Mouse (Mus musculus): ENCODE results near the gene Taf11.
A peak's percentile ranks its signal among the peaks of the same experiment; 100 is the strongest.

The Taf11 gene

DNA sequence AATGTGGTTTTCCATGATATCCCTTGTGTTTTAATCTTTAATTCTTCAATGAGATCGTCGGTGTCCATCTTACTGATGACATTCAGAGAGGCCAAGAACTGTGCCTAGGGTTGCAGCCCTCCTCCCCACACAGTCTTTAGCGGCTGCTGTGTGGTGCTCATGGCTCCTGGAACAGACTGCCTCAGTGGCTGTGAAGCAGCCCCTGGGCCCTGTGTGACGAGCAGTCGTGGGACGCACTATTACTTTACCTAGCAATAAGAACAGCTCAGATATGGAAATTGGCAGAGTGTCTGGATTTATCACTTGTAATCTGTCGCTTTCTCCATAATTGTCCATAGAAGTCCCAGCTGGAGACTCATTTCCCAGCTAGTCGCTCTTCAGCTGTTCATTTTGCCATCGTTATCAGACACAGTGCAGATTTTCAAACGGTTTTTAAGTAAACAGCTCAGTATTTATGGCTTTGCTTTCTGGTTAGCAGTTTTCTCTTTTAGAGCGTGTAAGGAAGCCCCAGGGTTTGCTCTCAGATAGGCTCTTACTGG lies 12.6 kb upstream of the Taf11 start:
- no peak for DNase-seq (ENCODE audit: inconsistent age in 2 of 2, low spot score in 1 of 2)

DNA sequence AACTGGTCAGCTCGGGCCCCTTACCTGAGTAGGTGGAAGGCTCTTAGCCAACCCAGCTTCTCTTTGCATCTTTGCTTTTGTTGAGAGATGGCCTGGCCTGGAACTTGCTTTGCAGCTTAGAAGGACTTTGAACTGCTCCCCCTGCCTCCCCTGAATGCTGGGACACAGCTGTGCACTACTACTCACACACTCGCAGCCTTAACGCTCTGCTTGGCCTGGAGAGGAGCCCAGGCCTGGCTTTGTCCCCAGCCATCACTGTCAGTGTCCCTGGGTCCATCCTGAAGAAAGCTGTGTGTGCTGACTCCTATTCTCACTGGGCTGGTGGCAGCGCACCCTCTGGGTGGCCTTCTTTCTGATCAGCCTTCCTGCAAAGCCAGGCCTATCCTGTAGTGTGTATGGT lies 11.0 kb upstream of the Taf11 start:
- no peak for DNase-seq (ENCODE audit: inconsistent age in 2 of 2, low spot score in 1 of 2)

DNA sequence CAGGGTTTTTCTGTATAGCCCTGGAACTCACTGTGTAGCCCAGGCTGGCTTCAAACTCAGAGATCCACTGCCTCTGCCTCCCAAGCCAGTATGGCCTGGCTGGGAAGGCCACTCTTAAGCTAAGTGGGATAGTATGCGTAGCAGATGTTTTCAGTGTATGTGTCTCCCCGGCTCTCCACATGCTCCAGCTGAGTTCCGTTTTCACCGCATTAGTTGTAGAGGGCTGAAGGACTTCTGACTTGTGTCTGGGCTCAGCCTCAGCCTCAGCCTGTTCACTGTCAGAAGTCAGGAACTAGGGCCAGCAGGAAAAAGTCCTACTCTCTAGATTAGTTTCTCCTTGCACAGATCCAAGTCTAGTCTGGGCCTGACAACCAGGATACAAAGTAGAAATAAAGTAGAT lies 6.7 kb upstream of the Taf11 start:
- no peak for DNase-seq (ENCODE audit: inconsistent age in 2 of 2, low spot score in 1 of 2)

DNA sequence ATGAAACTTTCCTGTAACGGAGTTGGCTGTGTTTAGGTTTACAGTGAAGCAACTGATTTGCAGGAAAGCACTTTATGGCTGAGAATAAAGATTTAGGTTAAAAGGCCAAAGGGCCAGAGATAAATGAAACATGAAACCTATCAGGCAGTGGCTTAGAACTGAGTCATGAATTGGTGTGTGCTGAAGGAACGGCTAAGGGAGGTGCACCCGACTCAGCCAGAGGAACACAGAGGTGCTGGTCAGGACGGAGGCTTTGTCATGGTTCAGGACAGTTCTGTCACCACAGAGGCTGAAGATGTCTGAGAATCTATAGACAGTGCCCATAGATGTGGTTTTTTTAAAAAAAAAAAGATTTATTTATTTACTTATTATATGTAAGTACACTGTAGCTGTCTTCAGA lies 5.1 kb upstream of the Taf11 start:
- no peak for DNase-seq (ENCODE audit: inconsistent age in 2 of 2, low spot score in 1 of 2)

DNA sequence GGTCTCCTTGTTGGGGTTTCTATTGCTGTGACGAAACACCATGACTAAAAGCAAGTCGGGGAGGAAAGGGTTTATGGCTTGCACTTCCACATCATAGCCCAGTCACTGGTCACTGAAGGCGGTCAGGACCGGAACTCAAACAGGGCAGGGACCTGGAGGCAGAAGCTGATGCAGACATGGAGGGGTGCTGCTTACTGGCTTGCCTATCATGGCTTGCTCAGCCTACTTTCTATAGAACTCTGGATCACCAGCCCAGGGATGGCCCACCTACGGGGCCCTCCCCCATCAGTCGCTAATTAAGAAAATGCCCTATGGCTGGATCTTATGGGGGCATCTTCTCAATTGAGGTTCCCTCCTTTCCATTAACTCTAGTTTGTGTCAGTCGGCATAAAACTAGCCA lies 1.7 kb upstream of the Taf11 start:
- no peak for DNase-seq (ENCODE audit: inconsistent age in 2 of 2, low spot score in 1 of 2)

DNA sequence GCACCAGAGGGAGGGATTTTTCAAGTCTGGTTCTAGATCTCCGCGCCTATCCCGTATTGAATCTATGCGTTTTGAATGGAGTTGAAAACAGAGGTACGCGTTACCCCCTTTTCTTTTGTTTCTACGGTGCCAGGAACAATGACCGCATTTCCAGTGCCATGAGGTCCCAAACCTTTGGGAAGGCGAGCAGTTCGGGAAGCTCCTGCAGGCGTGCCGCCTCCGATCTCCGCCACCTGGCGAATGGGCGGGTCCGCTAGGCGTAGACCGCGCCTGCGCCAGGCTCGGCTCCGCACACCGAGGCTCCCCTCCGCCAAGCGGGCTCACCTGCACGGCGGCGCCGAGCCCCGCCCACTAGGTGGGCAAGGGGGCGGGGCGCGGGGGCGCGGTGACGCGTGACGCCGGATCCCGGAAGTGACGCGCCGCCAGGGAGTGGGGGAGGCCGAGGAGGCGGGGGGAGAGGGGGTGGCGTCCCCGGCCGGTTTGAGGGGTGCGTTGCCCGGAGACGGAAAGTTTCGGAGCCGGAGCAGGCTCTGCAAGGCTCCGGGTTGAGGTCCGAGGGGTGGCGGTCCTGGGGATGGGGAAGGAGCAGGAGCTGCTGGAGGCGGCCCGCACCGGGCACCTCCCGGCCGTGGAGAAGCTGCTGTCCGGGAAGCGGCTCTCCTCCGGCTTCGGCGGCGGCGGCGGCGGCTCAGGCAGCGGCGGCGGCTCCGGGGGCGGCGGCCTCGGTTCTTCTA lies 589 bp downstream of the Taf11 start, which contains the start of gene Anks1:
TSS of gene Anks1 (plus strand) at position 419 of the 734 bp plus-strand sequence.
- peak; percentile 90 to 96 for DNase-seq (ENCODE audit: inconsistent age in 2 of 2, low spot score in 1 of 2)

DNA sequence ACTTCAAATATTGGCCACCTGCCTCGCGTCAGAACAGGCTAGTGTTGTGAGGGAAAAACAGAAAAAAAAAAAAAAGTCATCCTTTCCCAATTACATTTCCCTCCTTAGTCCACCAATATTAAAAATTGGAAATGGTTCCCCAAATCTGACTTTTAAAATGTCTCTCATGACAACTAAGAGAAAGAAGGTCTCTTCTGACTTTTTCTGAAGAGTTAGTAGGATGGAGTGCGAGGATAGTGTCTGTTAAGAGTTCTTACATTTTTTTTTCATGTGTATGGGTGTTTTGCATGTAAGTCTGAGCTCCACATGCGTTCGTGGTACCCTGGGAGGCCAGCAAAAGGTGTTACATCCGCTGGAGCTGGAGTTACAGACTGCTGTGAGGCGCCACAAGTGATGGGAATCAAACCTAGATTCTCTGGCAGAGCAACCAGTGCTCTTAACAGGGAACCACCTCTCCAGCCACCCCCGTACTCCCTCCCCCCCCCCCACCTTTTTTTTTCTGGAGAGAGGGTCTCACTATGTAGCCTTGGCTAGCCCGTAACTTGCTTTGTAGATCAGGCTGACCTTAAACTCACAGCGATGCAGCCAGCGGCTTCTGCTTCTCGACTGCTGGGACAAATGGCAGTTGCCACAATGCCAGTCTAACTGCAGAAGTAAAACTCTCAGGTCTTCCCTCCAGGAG lies 1.3 kb downstream of the Taf11 start:
- DNase-seq (ENCODE audit: inconsistent age in 2 of 2, low spot score in 1 of 2), result peak in 1 of 2 experiments; percentile 64

DNA sequence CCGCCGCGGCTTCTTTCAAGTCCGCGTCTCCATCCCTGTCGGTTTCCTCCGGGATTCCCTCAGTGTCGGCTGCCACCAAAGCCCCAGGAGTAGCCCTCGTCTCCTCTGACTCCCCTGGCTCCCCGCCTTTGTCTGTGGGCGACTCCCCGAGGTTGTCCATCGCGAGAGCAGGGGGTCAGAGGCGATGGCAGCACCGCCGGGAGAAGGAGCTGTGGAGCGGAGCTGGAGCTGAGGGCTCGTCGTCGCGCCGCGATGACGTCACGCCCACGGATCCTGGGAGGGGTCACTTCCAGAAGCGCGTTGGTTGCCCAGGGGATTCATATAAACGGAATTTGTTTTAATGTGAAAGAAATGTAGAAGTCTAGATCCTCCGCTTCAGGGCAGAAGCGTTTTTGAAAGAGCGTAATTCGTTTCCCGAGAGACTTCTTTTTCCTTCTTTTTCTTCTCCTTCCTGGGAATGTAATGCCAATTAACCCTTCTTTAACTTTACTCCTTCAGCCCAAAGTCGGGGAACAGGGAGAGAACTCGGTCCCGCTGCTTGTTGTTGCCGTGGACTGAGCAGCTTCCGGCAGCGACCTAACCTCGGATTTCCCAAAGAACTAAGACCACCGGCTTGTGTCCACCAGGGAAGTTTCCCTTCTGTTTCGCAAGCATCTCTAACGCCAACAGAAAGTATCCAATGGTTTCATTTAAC lies 2.0 kb downstream of the Taf11 start:
- DNase-seq (ENCODE audit: inconsistent age in 2 of 2, low spot score in 1 of 2), result peak; percentile 95 to 99

DNA sequence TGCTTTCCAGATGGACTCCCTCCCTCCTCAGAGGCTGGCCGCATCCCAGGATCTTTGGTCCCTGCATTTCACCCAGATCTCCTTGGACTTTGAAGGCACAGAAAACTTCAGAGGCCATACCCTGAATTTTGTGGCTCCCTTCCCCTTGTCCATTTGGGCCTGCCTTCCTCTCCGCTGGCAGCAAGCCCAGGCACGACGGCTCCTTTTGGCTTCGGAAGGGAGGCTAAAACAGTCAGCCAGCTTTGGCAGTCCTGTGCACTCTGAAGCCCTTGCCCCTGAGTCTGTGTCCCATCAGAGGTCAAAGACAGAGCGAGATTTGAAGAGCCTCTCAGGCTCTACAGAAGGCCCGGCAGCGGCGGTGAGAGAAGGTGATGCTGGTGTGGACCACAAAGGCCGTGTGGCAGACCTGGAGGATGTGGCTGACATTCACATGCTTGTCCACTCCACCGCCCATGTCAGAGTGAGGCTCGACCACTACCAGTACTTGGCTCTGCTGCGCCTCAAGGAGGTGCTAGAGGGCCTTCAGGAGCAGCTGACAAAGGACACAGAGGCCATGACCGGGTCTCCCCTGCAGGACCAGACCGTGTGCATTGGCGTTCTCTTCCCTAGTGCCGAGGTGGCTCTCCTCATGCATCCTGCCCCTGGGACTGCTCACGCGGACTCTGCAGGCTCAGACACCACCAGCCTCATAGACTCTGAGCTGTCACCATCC lies 23.0 kb downstream of the Taf11 start:
- peak; percentile 34 to 70 for DNase-seq (ENCODE audit: inconsistent age in 2 of 2, low spot score in 1 of 2)

DNA sequence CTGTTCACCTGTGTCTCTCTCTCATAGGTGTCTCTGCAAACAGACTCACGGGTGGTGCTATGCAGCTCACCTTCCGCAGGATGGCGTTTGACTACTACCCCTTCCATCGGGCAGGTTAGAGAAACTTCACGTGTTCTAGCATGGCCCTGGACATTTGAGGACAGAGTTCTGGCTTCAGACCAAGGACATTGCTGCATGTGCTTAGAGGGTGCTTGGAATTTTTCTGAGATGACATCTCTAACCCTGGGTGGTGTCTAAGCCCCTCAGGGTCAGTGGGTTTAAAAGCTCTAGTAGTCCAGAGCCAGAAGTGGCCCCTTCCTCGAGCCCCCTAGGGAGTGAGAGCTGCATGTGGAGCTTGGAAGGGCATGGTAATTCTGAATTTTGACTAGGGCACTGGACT lies 25.6 kb downstream of the Taf11 start:
- DNase-seq (ENCODE audit: inconsistent age in 2 of 2, low spot score in 1 of 2), result peak in 1 of 2 experiments; percentile 72

DNA sequence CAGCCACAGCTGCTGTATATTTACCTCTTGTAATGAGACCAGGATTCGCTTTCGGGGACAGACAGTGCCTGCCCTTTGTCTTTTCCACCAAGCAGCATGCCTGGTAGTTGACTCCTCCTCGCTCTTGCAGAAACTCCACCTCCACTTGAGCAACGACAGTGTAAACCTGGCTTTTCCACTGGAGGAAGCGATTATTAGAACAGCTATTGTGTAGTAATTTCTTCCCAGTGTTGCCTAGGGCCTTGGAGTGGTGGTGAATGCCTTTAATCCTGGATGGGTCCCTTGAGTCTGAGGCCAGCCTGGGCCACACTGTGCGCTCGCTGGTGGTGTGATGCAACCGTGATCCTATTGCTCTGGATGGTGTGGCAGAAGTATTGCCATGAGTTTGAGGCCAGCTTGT lies 26.5 kb downstream of the Taf11 start:
- peak in 1 of 2 experiments; percentile 58 for DNase-seq (ENCODE audit: inconsistent age in 2 of 2, low spot score in 1 of 2)

DNA sequence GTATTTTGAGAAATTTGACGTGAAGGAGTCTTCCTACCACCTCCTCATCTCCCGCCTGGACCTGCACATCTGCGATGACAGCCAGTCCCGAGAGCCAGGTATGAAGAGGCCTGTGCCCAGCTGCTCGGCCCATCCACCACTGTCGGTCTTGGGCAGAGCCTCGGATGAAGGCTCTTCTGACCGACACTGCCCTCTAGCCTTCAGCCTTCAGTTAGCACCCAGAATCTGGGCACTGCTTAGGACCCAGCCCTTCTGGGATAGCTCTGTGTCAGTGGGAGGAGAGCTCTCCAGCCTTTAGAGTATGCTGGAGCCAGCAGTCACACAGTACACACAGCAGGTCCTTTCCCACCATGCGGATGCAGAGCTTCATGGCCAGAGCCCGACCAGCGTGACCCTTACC lies 28.1 kb downstream of the Taf11 start:
- peak; percentile 36 to 76 for DNase-seq (ENCODE audit: inconsistent age in 2 of 2, low spot score in 1 of 2)

DNA sequence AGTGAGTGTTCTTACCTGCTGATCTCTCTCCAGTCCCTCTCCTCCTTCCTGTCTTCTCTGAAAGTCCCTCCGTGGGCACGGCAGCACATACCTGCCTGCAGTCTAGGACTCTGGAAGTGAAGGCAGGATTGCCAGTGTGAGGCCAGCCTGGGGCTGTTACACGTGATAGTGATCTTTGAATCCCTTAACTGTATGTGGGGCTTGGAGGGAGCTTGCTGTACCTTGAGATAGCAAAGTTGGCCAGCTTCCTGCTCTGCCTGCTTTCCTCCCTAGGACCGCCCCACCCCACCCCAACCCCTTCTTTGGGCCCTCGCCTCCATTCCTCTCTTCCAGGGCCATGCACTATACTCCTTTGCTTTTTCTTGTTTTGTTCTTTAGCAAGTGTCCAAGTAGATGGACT lies 35.1 kb downstream of the Taf11 start:
- DNase-seq (ENCODE audit: inconsistent age in 2 of 2, low spot score in 1 of 2), result no peak

DNA sequence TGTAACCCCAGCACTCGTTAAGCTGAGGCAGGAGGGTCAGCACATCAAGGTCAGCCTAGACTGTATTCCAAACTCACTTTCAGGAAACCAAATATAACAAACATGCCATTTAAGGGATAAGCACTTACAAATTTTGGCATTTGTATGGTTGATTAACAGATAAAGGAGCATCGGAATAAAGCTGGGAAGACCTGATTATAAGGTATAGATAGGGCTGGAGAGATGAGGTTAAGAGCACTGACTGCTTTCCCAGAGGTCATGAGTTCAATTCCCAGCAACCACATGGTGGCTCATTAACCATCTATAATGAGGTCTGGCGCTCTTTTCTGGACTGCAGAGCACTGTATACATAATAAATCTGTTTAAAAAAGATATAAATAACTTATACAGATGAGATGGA lies 36.1 kb downstream of the Taf11 start:
- DNase-seq (ENCODE audit: inconsistent age in 2 of 2, low spot score in 1 of 2), result no peak

DNA sequence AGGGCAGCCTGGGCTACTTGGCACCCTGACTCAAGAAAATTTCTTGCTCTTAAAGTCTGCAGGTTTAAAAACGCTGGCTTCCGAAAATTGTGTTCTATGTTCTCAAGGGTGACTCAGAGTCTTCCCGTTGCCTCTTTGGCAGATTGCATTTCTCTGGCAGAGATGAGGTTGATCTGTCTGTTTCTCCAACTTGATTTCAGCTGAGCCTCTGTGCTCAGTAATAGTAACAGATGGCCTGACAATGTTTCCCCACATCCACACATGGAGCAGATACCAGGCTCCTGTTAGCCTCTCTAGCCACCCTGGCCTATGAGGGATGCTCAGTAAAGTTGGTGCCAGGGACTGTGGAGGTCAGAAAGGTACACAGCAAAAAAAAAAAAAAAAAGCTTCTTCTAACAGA lies 37.8 kb downstream of the Taf11 start:
- DNase-seq (ENCODE audit: inconsistent age in 2 of 2, low spot score in 1 of 2), result no peak

DNA sequence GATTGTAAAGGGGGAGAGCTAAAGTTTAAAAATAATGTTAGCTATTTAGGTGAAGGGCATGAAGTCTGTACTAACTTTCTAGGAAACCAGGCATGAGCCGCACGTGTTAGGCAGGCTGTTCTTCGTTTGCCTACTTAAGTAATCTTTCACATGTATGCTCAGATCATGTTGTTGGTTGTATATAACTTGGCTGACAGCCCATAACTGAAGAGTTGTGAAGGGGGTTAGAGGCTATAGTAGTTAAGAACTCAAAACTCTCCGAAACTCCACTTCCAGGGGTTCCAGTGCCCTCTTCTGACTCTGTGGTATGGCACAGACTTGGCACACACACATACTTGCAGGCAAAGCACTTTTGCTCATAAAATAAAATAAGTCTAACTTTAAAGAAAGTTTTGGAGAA lies 42.9 kb downstream of the Taf11 start:
- DNase-seq (ENCODE audit: inconsistent age in 2 of 2, low spot score in 1 of 2), result no peak

DNA sequence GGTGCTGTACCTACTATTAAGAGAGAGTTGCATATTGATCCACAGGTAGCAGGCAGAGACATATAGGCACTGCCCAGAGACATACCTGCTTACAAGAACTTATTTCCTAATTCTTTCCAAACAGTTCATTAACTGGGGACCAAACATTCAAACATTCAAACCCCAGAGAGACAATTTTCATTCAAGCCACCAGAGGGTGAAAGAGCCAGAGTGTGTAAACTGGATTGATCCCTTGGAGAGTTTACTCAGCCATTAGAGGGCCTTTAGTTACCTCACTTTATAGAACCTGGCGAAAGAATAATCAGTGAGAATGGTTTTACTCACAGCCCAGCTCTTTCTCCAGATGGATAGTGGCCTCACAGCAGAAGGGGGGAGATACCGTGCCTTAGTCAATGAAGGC lies 44.2 kb downstream of the Taf11 start:
- no peak for DNase-seq (ENCODE audit: inconsistent age in 2 of 2, low spot score in 1 of 2)

DNA sequence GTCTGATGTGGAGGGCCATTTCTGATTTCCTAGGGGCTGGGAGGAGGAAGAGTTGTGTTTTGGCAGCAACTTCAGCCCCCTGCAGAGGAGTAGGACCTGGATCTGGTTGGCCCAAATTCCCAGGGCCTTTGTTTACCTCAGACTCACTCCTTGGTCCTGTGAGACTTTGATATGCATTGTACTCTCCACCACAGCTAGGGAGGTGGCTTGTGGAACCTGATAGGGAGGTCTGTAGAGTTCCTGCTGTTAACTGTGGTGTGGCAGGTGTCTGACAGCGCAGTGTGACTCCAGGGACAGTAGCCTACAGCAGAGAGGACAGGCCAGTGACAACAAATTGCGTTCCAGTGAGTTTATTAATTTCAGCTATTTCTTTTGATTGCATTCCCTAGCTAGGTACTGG lies 50.5 kb downstream of the Taf11 start:
- no peak for DNase-seq (ENCODE audit: inconsistent age in 2 of 2, low spot score in 1 of 2)

DNA sequence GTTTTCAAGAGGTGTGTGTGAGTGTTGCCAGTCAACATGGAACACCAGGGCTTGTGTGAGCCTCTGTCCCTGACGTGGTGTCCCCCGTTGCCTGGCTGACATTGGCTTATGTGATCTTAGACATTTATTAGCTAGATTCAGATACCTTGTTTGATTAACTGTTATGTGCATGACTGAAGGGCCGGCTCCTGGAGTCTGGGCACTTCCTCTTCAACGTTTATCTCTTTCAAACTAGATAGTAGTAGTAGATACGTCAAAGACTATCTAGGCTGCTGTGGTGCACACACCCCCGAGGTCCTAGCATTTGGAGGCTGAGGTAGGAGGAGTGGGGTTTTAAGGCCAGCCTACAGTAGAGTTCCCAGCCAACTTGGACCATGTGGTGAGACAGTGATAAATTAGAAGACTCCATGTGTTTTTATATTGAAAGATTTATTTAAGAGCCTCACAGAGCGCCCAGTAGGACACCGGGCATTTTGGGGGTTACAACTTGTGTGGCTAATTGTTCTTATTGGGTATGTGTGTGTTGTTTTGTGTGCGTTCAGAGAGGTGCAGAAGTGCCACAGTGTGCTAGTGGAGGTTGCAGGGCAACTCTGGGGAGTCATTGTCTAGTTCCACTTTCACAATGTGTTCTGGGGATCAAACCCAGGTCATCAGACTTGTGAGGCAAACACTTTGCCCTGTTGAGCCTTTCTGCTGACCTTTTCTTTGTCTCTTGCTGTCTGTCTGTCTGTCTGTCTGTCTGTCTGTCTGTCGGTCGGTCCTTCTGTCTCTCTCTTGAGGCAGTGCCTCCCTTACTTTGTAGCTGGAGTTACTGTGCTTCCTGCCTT lies 51.8 kb downstream of the Taf11 start:
- peak in 1 of 2 experiments; percentile 54 for DNase-seq (ENCODE audit: inconsistent age in 2 of 2, low spot score in 1 of 2)
